Mouse (Mus musculus) testis, adult 2 months (tissue): Measurements from ENCODE around the gene Zdhhc9.

ENCODE experiments used
- CTCF ChIP-seq: fragments of 200-500 bp; IDR thresholded peaks from 2 replicates; pipeline ENCODE4 v1.5.1; 2012; ENCODE audit warnings: low read depth, mild to moderate bottlenecking, inconsistent platforms, low read length, moderate library complexity; ENCODE audit not compliant: control insufficient read depth, insufficient read depth, insufficient replicate concordance
- POLR2A ChIP-seq: fragments of 200-500 bp; IDR thresholded peaks from 2 replicates; pipeline ENCODE4 v1.6.1; 2012; ENCODE audit warnings: low read depth, mild to moderate bottlenecking, inconsistent platforms, low read length, moderate library complexity; ENCODE audit not compliant: control insufficient read depth

DNA sequence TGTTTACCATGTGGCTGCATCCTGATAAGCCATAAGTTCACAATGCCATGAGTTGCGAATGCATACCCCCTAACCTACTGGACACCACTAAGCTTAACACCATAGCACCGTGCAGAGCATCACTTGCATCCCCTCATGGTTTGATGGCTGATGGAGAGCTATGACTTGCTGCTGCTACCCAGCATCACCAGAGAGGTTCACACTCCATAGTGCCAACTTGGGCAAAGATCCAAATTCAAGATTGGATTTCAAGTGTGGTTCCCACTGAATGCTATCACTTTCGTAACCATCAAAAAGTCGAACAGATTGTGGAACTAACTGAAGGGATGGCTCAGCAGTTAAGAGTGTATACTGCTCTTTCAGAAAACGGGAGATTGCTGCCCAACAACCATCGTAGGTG, 53.2 kb downstream of the Zdhhc9 start:
- TF ChIP-seq CTCF, result no peak
- no peak for TF ChIP-seq POLR2A
